Mouse (Mus musculus): Measurements from ENCODE around the gene Mtmr3. TPM values are rescaled to one million over a fixed set of nuclear protein-coding genes. Genes with fewer than 3 reads are reported as not detected.
"Not testable (repeated sequence)": the region's sequence is repeated elsewhere in the genome, so short reads cannot be mapped to it uniquely, and the experiment has no call there.

Mtmr3 gene
- total RNA-seq, 2 experiments from 2014 or later = 48.1 to 49.5 TPM

- H3K27ac ChIP-seq = peak overlapping the region; percentile 98
- H3K4me3 ChIP-seq = peak overlapping the region; percentile 92
- peak; percentile 31 for TF ChIP-seq CTCF (IDR thresholded peaks at IDR 0.05)
- DNase-seq = no peak
- intact Hi-C loops (cut with DNase I) = loop anchor here (2.0 to 5.0 kb wide), 3 partner anchors 43 to 92 kb away; partner anchors contain the start of gene Ascc2
Observed at GRCm38 (mm10) chr11:4593849-4594607, 635 bp downstream of the Mtmr3 start.

- no peak for DNase-seq
- intact Hi-C loops (cut with DNase I) = loop anchor here (5.0 kb wide), 2 partner anchors 56 to 91 kb away; no protein-coding TSS in a partner anchor
Observed at GRCm38 (mm10) chr11:4593491-4593848, 1.2 kb downstream of the Mtmr3 start.

GRCm38 (mm10) chr11:4591811-4592210 lies 2.9 kb downstream of the Mtmr3 start:
- intact Hi-C loops (cut with DNase I) = loop anchor here (5.0 kb wide), 2 partner anchors 55 to 90 kb away; no protein-coding TSS in a partner anchor
- no peak for DNase-seq

More at GRCm38 (mm10) chr11:4593491-4593848, 1.2 kb downstream of the Mtmr3 start:
- no peak for TF ChIP-seq CTCF (IDR thresholded peaks at IDR 0.05)
- Histone ChIP-seq H3K27ac (peak overlapping the region; percentile 98), H3K4me3 (peak overlapping the region; percentile 92)

GRCm38 (mm10) chr11:4578682-4579081 lies 16.0 kb downstream of the Mtmr3 start:
- DNase-seq = peak; percentile 78
- intact Hi-C loops (cut with DNase I) = no loop called here
- peak overlapping the region; percentile 13; the same call in 1 of the 2 replicates for H3K4me3 ChIP-seq
- H3K27ac ChIP-seq = peak overlapping the region; percentile 80
- no peak for TF ChIP-seq CTCF (IDR thresholded peaks at IDR 0.05)

More at GRCm38 (mm10) chr11:4591811-4592210, 2.9 kb downstream of the Mtmr3 start:
- Histone ChIP-seq H3K27ac (peak overlapping the region; percentile 63; the same call in 1 of the 2 replicates), H3K4me3 (no peak overlapping the region)
- no peak for TF ChIP-seq CTCF (IDR thresholded peaks at IDR 0.05)

- Histone ChIP-seq H3K4me3 (no peak overlapping the region), H3K27ac (peak overlapping the region; percentile 52; the same call in 1 of the 2 replicates)
- intact Hi-C loops (cut with DNase I) = no loop called here
- DNase-seq = no peak
- TF ChIP-seq CTCF (IDR thresholded peaks at IDR 0.05) = no peak
Observed at GRCm38 (mm10) chr11:4577079-4577478, 17.6 kb downstream of the Mtmr3 start.

GRCm38 (mm10) chr11:4576090-4576732 lies 18.5 kb downstream of the Mtmr3 start:
- intact Hi-C loops (cut with DNase I); H3K4me3 ChIP-seq; DNase-seq: not testable (repeated sequence)
- H3K27ac ChIP-seq = peak overlapping the region; percentile 16; the same call in 1 of the 2 replicates

- DNase-seq = peak; percentile 47
- Histone ChIP-seq H3K4me3 (peak overlapping the region; percentile 48), H3K27ac (peak overlapping the region; percentile 84)
- intact Hi-C loops (cut with DNase I) = no loop called here
- no peak for TF ChIP-seq CTCF (IDR thresholded peaks at IDR 0.05)
Observed at GRCm38 (mm10) chr11:4571491-4571901, 23.2 kb downstream of the Mtmr3 start.

GRCm38 (mm10) chr11:4566333-4566732 lies 28.3 kb downstream of the Mtmr3 start:
- no peak overlapping the region for H3K27ac ChIP-seq
- no peak overlapping the region for H3K4me3 ChIP-seq
- intact Hi-C loops (cut with DNase I) = no loop called here
- no peak for DNase-seq
- no peak for TF ChIP-seq CTCF (IDR thresholded peaks at IDR 0.05)

GRCm38 (mm10) chr11:4565545-4565944 lies 29.1 kb downstream of the Mtmr3 start:
- Histone ChIP-seq H3K27ac (no peak overlapping the region), H3K4me3 (no peak overlapping the region)
- intact Hi-C loops (cut with DNase I) = no loop called here
- no peak for TF ChIP-seq CTCF (IDR thresholded peaks at IDR 0.05)
- no peak for DNase-seq

GRCm38 (mm10) chr11:4553274-4554063 lies 41.2 kb downstream of the Mtmr3 start:
- TF ChIP-seq CTCF (IDR thresholded peaks at IDR 0.05) = no peak
- no peak overlapping the region for H3K4me3 ChIP-seq
- DNase-seq = no peak
- intact Hi-C loops (cut with DNase I) = no loop called here
- peak overlapping the region; percentile 31 for H3K27ac ChIP-seq

GRCm38 (mm10) chr11:4547569-4547968 lies 47.1 kb downstream of the Mtmr3 start:
- TF ChIP-seq CTCF (IDR thresholded peaks at IDR 0.05) = no peak
- no peak for DNase-seq
- H3K27ac ChIP-seq = no peak overlapping the region
- no peak overlapping the region for H3K4me3 ChIP-seq
- intact Hi-C loops (cut with DNase I) = no loop called here

- peak; percentile 40 for DNase-seq
- Histone ChIP-seq H3K27ac (peak overlapping the region; percentile 65), H3K4me3 (no peak overlapping the region)
- intact Hi-C loops (cut with DNase I) = no loop called here
- TF ChIP-seq CTCF (IDR thresholded peaks at IDR 0.05) = no peak
Observed at GRCm38 (mm10) chr11:4545976-4546375, 48.7 kb downstream of the Mtmr3 start.
